Mouse (Mus musculus) right cerebral cortex, adult 2 months (tissue): Measurements from ENCODE around the gene Fkrp.

Experiments
- DNase-seq, 2 experiments: peaks; one replicate each; pipeline ENCODE4 v3.0.0; 2021 to 2022; ENCODE audit warnings: low spot score in 2 of 2

Gene Fkrp

GRCm38 (mm10) chr7:16816475-16817122, at the start of gene Fkrp:
Fkrp (minus strand) TSS chr7:16816732.
- no peak for DNase-seq

DNA sequence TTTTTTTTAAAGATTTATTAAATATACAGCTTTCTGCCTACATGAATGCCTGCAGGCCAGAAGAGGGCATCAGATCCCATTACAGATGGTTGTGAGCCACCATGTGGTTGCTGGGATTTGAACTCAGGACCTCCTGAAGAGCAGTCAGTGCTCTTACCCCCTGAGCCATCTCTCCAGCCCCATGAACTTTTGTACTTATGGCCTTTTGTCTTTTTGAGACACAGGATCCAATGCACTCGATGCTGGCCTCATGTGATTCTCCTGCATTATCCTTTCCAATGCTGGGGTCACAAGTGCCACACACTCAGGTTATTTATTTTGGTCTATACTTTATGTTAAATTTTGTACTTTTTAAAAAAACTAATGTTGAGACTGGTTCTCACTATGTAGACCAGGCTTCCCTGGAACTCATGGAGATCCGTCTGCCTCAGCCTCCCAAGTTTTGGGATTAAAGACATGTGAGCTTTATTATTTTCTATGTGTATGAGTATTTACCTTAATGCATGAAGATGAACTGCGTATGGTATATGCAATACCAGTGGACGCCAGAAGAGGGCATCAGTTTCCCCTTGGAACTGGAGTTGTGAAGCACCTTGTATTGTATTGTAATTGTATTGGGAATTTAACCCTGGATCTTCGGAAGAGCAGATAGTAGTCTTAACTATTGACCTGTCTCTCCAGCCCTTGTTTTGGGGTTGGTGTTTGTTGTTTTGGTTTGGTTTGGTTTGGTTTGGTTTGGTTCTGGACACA, 43.5 kb upstream of the Fkrp start:
- peak; percentile 71 to 75 for DNase-seq

- DNase-seq = no peak
These were observed 41.8 kb upstream of the Fkrp start for GRCm38 (mm10) chr7:16858336-16858735.

GRCm38 (mm10) chr7:16853302-16853831, 36.8 kb upstream of the Fkrp start:
- DNase-seq = no peak

DNA sequence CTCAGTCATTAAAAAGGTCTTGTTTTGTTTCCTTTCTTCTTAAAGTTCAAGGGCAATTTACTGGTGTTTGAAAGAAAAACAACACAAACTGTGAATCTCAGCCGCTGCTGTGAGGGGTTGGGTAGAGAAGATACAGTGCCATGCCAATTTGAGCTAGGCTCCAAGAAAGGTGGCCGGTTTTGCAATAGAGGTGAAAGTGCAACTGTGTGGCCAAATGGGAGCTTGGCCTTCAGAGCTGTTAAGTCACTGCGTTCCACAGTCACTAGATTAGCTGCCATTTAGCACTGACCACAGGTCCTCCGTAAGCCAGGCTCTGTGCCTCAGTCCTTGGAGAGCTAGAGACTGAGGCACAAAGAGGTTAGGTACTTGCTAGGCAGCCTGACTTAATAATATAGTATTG, 35.1 kb upstream of the Fkrp start:
- no peak for DNase-seq

DNA sequence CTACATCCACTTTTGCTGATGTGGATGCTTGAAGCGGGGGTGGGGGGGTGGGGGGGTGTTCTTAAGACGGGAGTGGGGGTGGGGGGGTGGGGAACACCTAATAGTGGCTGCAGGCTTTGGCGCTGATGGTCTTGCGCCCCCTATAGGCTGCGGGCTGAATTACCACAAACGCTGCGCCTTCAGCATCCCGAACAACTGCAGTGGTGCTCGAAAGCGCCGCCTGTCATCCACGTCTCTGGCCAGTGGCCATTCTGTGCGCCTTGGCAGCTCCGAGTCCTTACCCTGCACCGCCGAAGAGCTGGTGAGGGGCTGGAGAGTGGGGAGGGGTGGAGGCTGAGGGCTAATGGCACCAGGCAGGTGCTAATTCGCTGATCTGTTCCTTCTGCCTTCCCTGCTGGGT, 32.0 kb upstream of the Fkrp start:
- peak; percentile 75 to 76 for DNase-seq

- no peak for DNase-seq
These were observed 31.0 kb upstream of the Fkrp start for GRCm38 (mm10) chr7:16847507-16847906.

- no peak for DNase-seq
These were observed 30.2 kb upstream of the Fkrp start for GRCm38 (mm10) chr7:16846775-16847174.

GRCm38 (mm10) chr7:16845820-16846167, 29.3 kb upstream of the Fkrp start:
- no peak for DNase-seq

DNA sequence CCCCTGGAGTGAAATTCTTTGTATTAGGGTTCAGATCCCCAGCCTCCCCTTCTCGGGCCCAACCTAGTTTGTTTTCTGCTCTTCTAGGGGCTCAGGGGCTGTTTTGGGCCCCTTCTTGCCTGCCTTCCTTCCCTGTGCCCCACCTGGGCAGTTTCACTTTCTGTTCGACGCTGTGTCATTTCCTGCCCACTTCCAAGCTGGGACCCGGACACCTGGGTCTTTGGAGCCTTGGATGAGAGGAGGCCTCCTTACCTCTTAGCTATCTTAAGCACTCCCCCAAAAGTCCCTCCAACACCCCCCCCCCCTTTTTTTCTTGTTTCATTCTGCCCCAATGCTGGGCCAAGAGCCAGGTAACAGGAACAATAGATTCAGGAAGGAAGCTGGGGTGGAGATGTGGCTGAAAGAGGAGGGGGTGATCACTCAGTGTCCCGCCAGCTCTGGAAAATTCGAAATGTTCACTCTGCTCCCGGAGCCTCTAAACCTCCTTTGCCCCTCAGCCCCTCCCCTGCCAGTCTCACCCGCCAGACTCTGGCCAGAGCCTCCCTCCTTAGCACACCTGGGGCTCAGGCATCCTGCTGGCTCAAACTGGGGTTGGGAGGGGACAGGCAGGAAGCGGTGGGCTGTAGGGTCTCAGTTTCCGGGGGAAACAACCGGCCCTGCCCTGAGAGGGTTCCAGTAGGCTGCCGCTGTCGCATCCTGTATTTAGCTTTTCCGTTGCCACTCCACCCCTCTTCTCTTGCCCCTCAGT, 28.7 kb upstream of the Fkrp start:
- no peak for DNase-seq

- DNase-seq = no peak
These were observed 28.2 kb upstream of the Fkrp start for GRCm38 (mm10) chr7:16844696-16845071.

DNA sequence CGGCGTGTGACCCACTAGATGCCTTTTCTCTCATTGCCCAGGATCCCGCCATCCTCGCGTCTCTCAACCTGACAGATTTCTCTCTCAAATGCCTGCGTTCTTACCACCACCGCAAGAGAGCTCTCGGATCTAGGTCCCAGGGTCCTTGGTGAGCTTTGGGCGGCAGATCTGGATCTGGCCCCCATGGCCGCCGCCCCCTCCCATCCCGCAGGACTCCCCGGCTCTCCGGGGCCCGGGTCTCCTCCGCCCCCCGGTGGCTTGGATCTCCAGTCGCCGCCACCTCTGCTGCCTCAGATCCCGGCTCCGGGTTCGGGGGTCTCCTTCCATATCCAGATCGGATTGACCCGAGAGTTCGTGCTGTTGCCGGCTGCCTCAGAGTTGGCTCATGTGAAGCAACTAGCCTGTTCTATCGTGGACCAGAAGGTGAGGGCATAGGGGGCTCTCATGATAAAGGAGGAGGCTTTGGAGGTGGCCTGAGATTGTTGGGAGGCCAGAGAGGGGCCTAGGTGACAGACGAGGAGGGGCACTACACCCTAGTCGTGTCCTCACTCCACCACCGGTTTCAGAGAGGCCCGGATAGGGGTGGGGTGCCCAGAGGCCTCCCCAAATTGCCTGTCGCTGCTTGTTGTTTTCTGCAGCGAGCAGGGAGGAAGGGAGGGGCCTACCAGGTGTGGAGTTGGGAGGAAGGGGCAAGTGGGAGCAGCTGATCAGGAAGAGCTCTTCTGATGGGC, 27.1 kb upstream of the Fkrp start:
- no peak for DNase-seq

GRCm38 (mm10) chr7:16842645-16843063, 26.1 kb upstream of the Fkrp start, which contains the start of gene Prkd2:
Prkd2 (plus strand) TSS chr7:16842902.
- peak; percentile 88 to 92 for DNase-seq

DNA sequence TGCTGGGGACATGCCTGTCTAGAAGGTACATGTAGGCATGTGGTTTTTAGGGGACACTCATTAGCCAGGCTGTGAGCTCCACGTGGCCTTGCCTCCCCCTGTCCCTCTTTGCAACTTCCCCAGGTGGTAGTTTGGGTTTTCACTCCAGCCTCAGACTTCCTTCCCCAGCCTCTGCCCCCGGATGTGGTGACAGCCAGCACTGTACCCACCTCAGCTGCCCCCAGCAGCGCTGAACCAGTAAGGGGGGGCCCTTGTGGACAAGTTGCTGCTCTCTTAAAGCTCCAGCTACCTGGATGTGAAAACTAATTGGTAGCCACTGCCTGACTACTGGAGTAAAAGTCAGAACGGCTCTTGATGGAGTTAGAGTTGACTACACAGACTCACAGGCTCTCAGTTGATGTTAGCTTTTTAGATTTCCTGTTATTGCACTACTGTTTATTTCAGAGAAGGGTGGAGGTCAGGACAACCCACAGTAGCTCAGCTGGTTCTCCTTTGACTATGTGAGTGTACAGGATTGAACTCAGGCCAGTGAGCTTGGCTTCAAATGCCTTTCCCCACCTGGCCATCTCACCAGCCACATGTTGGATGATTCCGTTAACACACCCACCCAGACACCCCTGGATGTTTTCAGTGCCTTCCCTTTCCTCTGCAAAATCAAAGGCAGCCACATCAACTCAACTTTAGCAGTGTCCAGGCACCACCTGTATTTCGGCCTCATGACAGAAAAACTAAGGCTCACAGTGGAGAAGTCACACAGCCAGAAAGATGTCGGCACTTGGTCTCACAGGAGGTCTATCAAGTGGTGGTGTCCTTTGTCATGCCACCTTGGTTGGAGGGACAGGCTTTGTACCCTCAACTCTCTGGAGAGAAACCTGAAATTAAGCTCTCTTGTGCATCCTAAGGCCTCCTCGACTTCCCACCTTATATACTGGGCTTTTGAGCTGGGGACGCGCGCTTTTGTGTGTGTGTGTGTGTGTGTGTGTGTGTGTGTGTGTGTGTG, 25.3 kb upstream of the Fkrp start:
- DNase-seq = no peak

GRCm38 (mm10) chr7:16841078-16841477, 24.5 kb upstream of the Fkrp start:
- no peak for DNase-seq

DNA sequence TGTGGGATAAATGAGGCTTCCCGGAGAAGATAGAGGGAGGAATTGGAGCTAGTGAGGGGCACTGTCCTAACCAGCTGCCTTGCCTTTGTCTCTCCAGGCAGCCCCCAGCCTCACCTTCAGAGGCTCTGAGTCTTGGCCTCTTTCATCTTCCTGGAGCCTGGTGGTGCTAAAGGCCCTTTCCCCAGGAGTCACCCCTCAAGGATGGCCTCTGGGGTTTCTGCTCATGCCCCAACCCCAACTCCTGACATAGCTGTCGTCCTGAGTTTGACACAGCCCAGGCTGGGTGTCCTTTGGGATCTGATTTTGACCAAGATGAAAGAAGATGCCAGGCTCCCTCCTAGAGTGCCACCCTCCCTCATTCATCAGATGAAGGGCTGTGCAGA, 23.6 kb upstream of the Fkrp start:
- DNase-seq = no peak

- no peak for DNase-seq
These were observed 23.0 kb upstream of the Fkrp start for GRCm38 (mm10) chr7:16839427-16840108.

DNA sequence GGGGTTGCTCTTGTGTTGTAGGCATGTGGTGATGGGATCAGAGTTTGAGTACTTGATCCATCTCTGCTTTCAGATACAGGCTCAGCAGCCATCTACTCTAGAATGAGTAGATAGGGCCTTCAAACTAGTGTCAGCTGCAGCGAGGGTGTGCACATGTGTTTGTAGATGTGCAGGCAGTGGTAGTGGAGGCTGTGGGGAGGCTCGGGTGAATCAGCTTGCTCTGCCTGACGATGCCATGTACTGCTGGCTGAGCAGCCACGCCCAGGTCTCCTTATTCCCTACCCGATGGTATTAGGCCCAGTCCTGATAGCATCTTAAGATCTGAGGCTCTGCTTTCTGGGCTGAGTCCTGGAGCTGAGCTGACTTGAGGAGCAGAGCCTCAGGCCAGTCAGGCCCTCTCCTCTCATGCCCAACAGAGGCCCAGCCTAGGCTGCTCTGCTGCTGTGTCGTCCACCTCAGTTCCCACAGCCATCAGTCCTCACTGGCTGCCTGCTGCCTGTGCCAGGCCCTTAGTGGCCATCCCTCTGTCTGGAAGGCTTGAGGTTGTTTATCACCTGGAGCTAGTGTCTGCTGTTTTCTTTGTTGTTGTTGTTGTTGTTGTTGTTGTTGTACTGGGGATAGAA, 22.4 kb upstream of the Fkrp start:
- no peak for DNase-seq
